ENCODE assay signal across 25 mouse cellular contexts in the genomic region with DNA sequence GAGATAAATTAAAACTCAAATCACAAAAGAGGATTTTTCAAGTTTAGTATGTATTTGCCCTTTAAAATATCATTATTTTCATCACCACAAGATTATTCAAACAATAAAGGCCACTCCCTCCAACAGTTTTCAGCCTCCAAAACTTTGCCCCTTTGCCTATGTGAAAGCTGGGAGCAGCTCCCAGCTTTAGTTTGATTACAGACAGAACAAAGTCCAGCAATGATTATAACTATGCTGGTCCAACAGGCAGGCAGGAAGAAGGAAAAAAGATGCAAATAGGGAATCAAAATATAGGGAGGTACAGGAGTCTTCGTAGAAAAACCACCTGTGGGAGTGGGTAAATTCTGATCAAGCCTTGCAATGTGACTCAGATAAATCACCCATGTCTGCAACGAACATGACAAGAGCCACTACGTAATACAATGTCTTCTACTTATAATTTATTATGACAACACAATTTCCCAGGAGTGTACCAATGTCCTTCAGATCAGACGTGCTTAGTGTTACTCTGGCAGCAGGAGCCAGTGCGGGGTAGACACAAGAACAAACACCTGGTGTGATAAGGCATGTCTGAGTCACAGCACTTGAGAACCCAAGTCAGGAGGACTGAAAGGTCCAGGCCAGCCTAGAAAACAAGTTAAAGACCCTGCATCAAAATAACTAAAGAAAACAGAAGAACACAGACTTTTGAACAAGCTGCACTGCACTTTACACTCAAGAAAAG. TPM values are rescaled to one million over a fixed set of nuclear protein-coding genes. Genes with fewer than 3 reads are reported as not detected.
DNase-seq lines count a peak whose midpoint lies in the region; ATAC-seq and TF ChIP-seq lines count a peak whose summit lies in the region.
"Had no signal": no experiment of that assay in that cellular context is flagged by ENCODE, and none has a peak within 500 bp of the region (broad histone marks: within the 10 kb centered on the region; RNA-seq: fewer than 3 reads in every experiment).

No protein-coding gene starts in this region.

- no peaks in the 10 kb centered on the region for H3K9me3 ChIP-seq in liver, embryonic 11.5 days (ENCODE audit: control insufficient read depth, low read length)
- H3K9me3 ChIP-seq in intestine, embryonic 14.5 days (ENCODE audit: control insufficient read depth, low read length) = 0 out of 2 replicates have a peak, but pooled peaks cover 11% of the 10 kb centered on the region
- peaks cover 4% of the 10 kb centered on the region; the same call in 1 of the 2 replicates for H3K9me3 ChIP-seq in kidney, embryonic 15.5 days (replicated peaks)
- H3K9me3 ChIP-seq: hindbrain, embryonic 12.5 days had no signal

- no peak overlapping the region for H3K4me2 ChIP-seq in liver, embryonic 11.5 days
- H3K4me2 ChIP-seq in intestine, embryonic 14.5 days (ENCODE audit: low read length) = no peak overlapping the region
- no peak overlapping the region for H3K4me2 ChIP-seq in kidney, embryonic 15.5 days
- H3K4me2 ChIP-seq: forebrain, embryonic 15.5 days; heart, embryonic 13.5 days; hindbrain, embryonic 12.5 days; limb, embryonic 13.5 days; neural tube, embryonic 13.5 days had no signal

- ATAC-seq in liver, embryonic 11.5 days (replicated peaks; ENCODE audit: low FRiP score) = no peak
- ATAC-seq in intestine, embryonic 14.5 days (replicated peaks; ENCODE audit: low FRiP score, low TSS enrichment, low read depth) = peak; percentile 56; the same call in 1 of the 2 replicates
- no peak for ATAC-seq in kidney, embryonic 15.5 days (replicated peaks; ENCODE audit: low FRiP score)
- ATAC-seq: CD4-positive, CD25-positive, alpha-beta regulatory T cell, adult 4 months; forebrain, embryonic 15.5 days; midbrain, embryonic 16.5 days had no signal

- 20% methylated on average over 5 of the region's 5 CpGs for WGBS in liver, adult 2 months
- 81% methylated on average over 5 of the region's 5 CpGs for WGBS in liver, embryonic 11.5 days
- 70% methylated on average over 5 of the region's 5 CpGs for WGBS in intestine, embryonic 14.5 days
- WGBS in large intestine, adult 2 months = 25% methylated on average over 5 of the region's 5 CpGs
- 26% methylated on average over 5 of the region's 5 CpGs for WGBS in small intestine, adult 2 months
- 58% methylated on average over 5 of the region's 5 CpGs for WGBS in kidney, embryonic 15.5 days

- peaks cover 28% of the 10 kb centered on the region for H3K4me1 ChIP-seq in liver, adult 2 months (ENCODE audit: control insufficient read depth, insufficient read depth, low read length)
- no peaks in the 10 kb centered on the region for H3K4me1 ChIP-seq in liver, embryonic 11.5 days (replicated peaks; ENCODE audit: control insufficient read depth, insufficient read depth, low read length)
- no peaks in the 10 kb centered on the region for H3K4me1 ChIP-seq in intestine, embryonic 14.5 days (replicated peaks; ENCODE audit: control insufficient read depth, insufficient read depth, low read length)
- H3K4me1 ChIP-seq in small intestine, adult 2 months (ENCODE audit: control insufficient read depth, insufficient read depth, insufficient read length, low read length) = peaks cover 22% of the 10 kb centered on the region; the same call in 1 of the 2 replicates
- H3K4me1 ChIP-seq in kidney, embryonic 15.5 days = peaks cover 8% of the 10 kb centered on the region; the same call in 1 of the 2 replicates

- H3K4me3 ChIP-seq in liver, adult 2 months (ENCODE audit: insufficient read depth, low read depth, low read length) = no peak overlapping the region; the same call in 1 of the 2 replicates
- H3K4me3 ChIP-seq in liver, embryonic 11.5 days (ENCODE audit: low read depth, low read length) = no peak overlapping the region
- no peak overlapping the region for H3K4me3 ChIP-seq in intestine, embryonic 14.5 days (ENCODE audit: low read depth, low read length)
- no peak overlapping the region for H3K4me3 ChIP-seq in small intestine, adult 2 months (ENCODE audit: low read depth, low read length)
- H3K4me3 ChIP-seq in kidney, embryonic 15.5 days (replicated peaks) = no peak overlapping the region
- H3K4me3 ChIP-seq: forebrain, embryonic 15.5 days; heart, embryonic 13.5 days; hindbrain, embryonic 12.5 days; limb, embryonic 13.5 days; myocyte; neural tube, embryonic 13.5 days had no signal

- H3K36me3 ChIP-seq in liver, adult 2 months (ENCODE audit: control insufficient read depth, insufficient read depth, low read length) = peaks cover 9% of the 10 kb centered on the region
- H3K36me3 ChIP-seq in liver, embryonic 11.5 days (ENCODE audit: control insufficient read depth, insufficient read depth, low read length) = no peaks in the 10 kb centered on the region
- no peaks in the 10 kb centered on the region for H3K36me3 ChIP-seq in intestine, embryonic 14.5 days (ENCODE audit: control insufficient read depth, insufficient read depth, low read length)
- 0 out of 2 replicates have a peak, but pooled peaks cover 2% of the 10 kb centered on the region for H3K36me3 ChIP-seq in small intestine, adult 2 months (ENCODE audit: control insufficient read depth, insufficient read depth, low read length)
- H3K36me3 ChIP-seq in kidney, embryonic 15.5 days = no peaks in the 10 kb centered on the region
- H3K36me3 ChIP-seq: forebrain, embryonic 15.5 days had no signal

- no peaks in the 10 kb centered on the region for H3K27me3 ChIP-seq in liver, adult 2 months (ENCODE audit: control insufficient read depth, insufficient read depth, low read length)
- no peaks in the 10 kb centered on the region for H3K27me3 ChIP-seq in liver, embryonic 11.5 days (replicated peaks; ENCODE audit: control insufficient read depth, insufficient read depth, low read length)
- H3K27me3 ChIP-seq in intestine, embryonic 14.5 days (replicated peaks; ENCODE audit: control insufficient read depth, insufficient read depth, low read length) = no peaks in the 10 kb centered on the region
- H3K27me3 ChIP-seq in small intestine, adult 2 months (ENCODE audit: control insufficient read depth, insufficient read depth, low read length) = no peaks in the 10 kb centered on the region
- no peaks in the 10 kb centered on the region for H3K27me3 ChIP-seq in kidney, embryonic 15.5 days
- H3K27me3 ChIP-seq: heart, embryonic 13.5 days; limb, embryonic 13.5 days had no signal

- H3K27ac ChIP-seq in liver, adult 2 months (replicated peaks; ENCODE audit: insufficient read depth, low read depth, low read length) = peak overlapping the region; percentile 99
- no peak overlapping the region for H3K27ac ChIP-seq in liver, embryonic 11.5 days (ENCODE audit: low read depth, low read length)
- no peak overlapping the region for H3K27ac ChIP-seq in intestine, embryonic 14.5 days (ENCODE audit: low read depth)
- peak overlapping the region; percentile 98 for H3K27ac ChIP-seq in small intestine, adult 2 months (ENCODE audit: insufficient read depth, low read depth, low read length)
- H3K27ac ChIP-seq in kidney, embryonic 15.5 days = no peak overlapping the region
- H3K27ac ChIP-seq: forebrain, embryonic 15.5 days; heart, embryonic 13.5 days; hindbrain, embryonic 12.5 days; limb, embryonic 13.5 days; macrophage; neural tube, embryonic 13.5 days had no signal

- no peak for TF ChIP-seq POLR2A in liver, adult 2 months (IDR thresholded peaks at IDR 0.05; ENCODE audit: extremely low read depth, insufficient read depth, low read length)
- TF ChIP-seq POLR2A in small intestine, adult 2 months (IDR thresholded peaks at IDR 0.05; ENCODE audit: low read depth, low read length) = no peak

- H3K9ac ChIP-seq in liver, adult 2 months (ENCODE audit: low read depth, low read length) = peak overlapping the region; percentile 56; the same call in 1 of the 2 replicates
- H3K9ac ChIP-seq in liver, embryonic 11.5 days (ENCODE audit: low read depth, low read length) = no peak overlapping the region
- no peak overlapping the region for H3K9ac ChIP-seq in intestine, embryonic 14.5 days (ENCODE audit: low read length)
- no peak overlapping the region for H3K9ac ChIP-seq in kidney, embryonic 15.5 days
- H3K9ac ChIP-seq: forebrain, embryonic 15.5 days; heart, embryonic 13.5 days; hindbrain, embryonic 12.5 days; limb, embryonic 13.5 days; neural tube, embryonic 13.5 days had no signal

- no peak for TF ChIP-seq CTCF in liver, adult 2 months (IDR thresholded peaks at IDR 0.05; ENCODE audit: low read depth, low read length)
- no peak for TF ChIP-seq CTCF in small intestine, adult 2 months (IDR thresholded peaks at IDR 0.05; ENCODE audit: extremely low read depth, insufficient read length, insufficient replicate concordance, low read depth, low read length)

- peaks cover 13% of the 10 kb centered on the region for H3K79me2 ChIP-seq in liver, adult 2 months (ENCODE audit: control insufficient read depth, insufficient read depth, low read length)

- peak; percentile 88 for DNase-seq in liver, adult 2 months (ENCODE audit: extremely low read depth, low read depth, low spot score)
- DNase-seq in liver, embryonic 11.5 days (ENCODE audit: low spot score) = no peak
- DNase-seq in intestine, embryonic 14.5 days (ENCODE audit: low spot score) = no peak
- peak; percentile 64 for DNase-seq in large intestine, adult 2 months (ENCODE audit: low read depth, low spot score)
- DNase-seq in frontal cortex, postnatal 10 days (ENCODE audit: low spot score in 2 of 2) = no peak
- DNase-seq: adrenal gland, postnatal 14 days; cerebellum, adult 9-10 months; gastrocnemius, postnatal 25 days; heart, adult 18-20 months; heart, postnatal 14 days; kidney, adult 9 months; kidney, postnatal 25 days; right cerebral cortex, adult 18-20 months; right cerebral cortex, postnatal 4 days had no signal

RNA-seq across cellular contexts. Expression of a gene that starts 4.0 kb away (rescaled TPM):
- 122 and 144 TPM in 2 replicates for total RNA-seq in liver, adult 2 months (2014; rRNA removed)
- polyA plus RNA-seq in liver, adult 2 months (2012; rRNA removed) = 187 and 252 TPM in 2 replicates
- 16.9 and 18.8 TPM in 2 replicates for polyA plus RNA-seq in liver, embryonic 11.5 days (2014; fragmentation: Nextera tagmentation; extraction: Ambion mirVana)
- polyA plus RNA-seq in intestine, embryonic 14.5 days (2014; fragmentation: Nextera tagmentation; extraction: Ambion mirVana) = 31.4 and 37.9 TPM in 2 replicates
- polyA plus RNA-seq in large intestine, adult 2 months (2012; rRNA removed) = 105 and 161 TPM in 2 replicates
- 69.8 and 151 TPM in 2 replicates for polyA plus RNA-seq in small intestine, adult 2 months (2012; rRNA removed)
- polyA plus RNA-seq in kidney, embryonic 15.5 days (2015; fragmentation: Nextera tagmentation; extraction: Ambion mirVana) = 17.0 and 17.3 TPM in 2 replicates

Comparison
In these comparisons a context has a peak if more than half of its experiments do, and no peak if none do; other contexts are left out.
1. DNase-seq: peak in liver, adult 2 months (single experiment) and large intestine, adult 2 months (single experiment); none in liver, embryonic 11.5 days (single experiment), intestine, embryonic 14.5 days (single experiment) and frontal cortex, postnatal 10 days (0 of 2).
2. H3K27ac ChIP-seq: peak in liver, adult 2 months (single experiment) and small intestine, adult 2 months (single experiment); none in liver, embryonic 11.5 days (single experiment), intestine, embryonic 14.5 days (single experiment) and kidney, embryonic 15.5 days (single experiment).